In the genomic region with DNA sequence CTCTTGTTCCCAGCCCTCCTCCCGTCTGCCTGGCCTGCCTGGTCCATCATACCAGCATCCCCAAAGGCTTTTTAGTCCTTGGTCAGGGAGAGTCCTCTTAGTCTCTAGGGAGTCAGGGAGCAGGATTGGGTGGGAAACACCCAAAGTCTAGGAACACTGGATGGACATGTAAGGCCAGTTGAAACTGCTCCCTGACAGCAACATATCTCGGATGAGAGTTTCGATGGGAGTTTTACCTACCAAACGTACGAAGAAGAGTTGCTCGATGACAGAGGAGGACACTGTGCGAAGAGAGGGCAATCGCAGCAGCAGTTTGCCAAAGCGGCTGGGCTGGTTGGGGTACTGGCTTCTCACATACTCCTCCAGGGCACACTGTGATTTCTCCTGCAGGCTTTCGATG, we compare ENCODE assay signal across 16 mouse cellular contexts. TPM values are rescaled to one million over a fixed set of nuclear protein-coding genes. Genes with fewer than 3 reads are reported as not detected.
DNase-seq lines count a peak whose midpoint lies in the region; ATAC-seq lines count a peak whose summit lies in the region.
"Had no signal": no experiment of that assay in that cellular context is flagged by ENCODE, and none has a peak within 500 bp of the region (broad histone marks: within the 10 kb centered on the region; RNA-seq: fewer than 3 reads in every experiment).

No protein-coding gene starts in this region.

- no peak overlapping the region for H3K4me3 ChIP-seq in intestine, embryonic 14.5 days (ENCODE audit: low read depth, low read length)
- H3K4me3 ChIP-seq in intestine, embryonic 15.5 days (replicated peaks) = no peak overlapping the region
- H3K4me3 ChIP-seq in forebrain, embryonic 14.5 days (ENCODE audit: low read depth, low read length) = peak overlapping the region; percentile 95
- H3K4me3 ChIP-seq in limb, embryonic 10.5 days = no peak overlapping the region
- no peak overlapping the region for H3K4me3 ChIP-seq in neural tube, embryonic 12.5 days
- H3K4me3 ChIP-seq: liver, embryonic 15.5 days had no signal

- no peaks in the 10 kb centered on the region for H3K4me1 ChIP-seq in intestine, embryonic 14.5 days (replicated peaks; ENCODE audit: control insufficient read depth, insufficient read depth, low read length)
- H3K4me1 ChIP-seq in intestine, embryonic 15.5 days (replicated peaks) = no peaks in the 10 kb centered on the region
- peaks cover 10% of the 10 kb centered on the region; the same call in 1 of the 2 replicates for H3K4me1 ChIP-seq in forebrain, embryonic 14.5 days (ENCODE audit: control insufficient read depth, insufficient read depth, low read length)
- peaks cover 28% of the 10 kb centered on the region for H3K4me1 ChIP-seq in limb, embryonic 10.5 days
- H3K4me1 ChIP-seq in neural tube, embryonic 12.5 days = peaks cover 48% of the 10 kb centered on the region
- H3K4me1 ChIP-seq: liver, embryonic 15.5 days had no signal

- H3K9ac ChIP-seq in intestine, embryonic 14.5 days (ENCODE audit: low read length) = no peak overlapping the region
- H3K9ac ChIP-seq in intestine, embryonic 15.5 days = no peak overlapping the region
- peak overlapping the region; percentile 100 for H3K9ac ChIP-seq in forebrain, embryonic 14.5 days (ENCODE audit: low read length)
- 0 out of 2 replicates have a peak overlapping the region, but pooled peaks have one; percentile 5 for H3K9ac ChIP-seq in neural tube, embryonic 12.5 days
- H3K9ac ChIP-seq: liver, embryonic 15.5 days had no signal

- WGBS in intestine, embryonic 14.5 days = 51% methylated on average over 10 of the region's 10 CpGs
- WGBS in intestine, embryonic 15.5 days = 47% methylated on average over 10 of the region's 10 CpGs
- WGBS in forebrain, embryonic 14.5 days = 23% methylated on average over 10 of the region's 10 CpGs
- WGBS in limb, embryonic 10.5 days = 23% methylated on average over 10 of the region's 10 CpGs
- WGBS in neural tube, embryonic 12.5 days = 19% methylated on average over 10 of the region's 10 CpGs

- no peak overlapping the region for H3K27ac ChIP-seq in intestine, embryonic 14.5 days (ENCODE audit: low read depth)
- no peak overlapping the region for H3K27ac ChIP-seq in intestine, embryonic 15.5 days
- H3K27ac ChIP-seq in forebrain, embryonic 14.5 days (ENCODE audit: low read depth, low read length) = peak overlapping the region; percentile 75
- H3K27ac ChIP-seq in limb, embryonic 10.5 days = no peak overlapping the region
- no peak overlapping the region for H3K27ac ChIP-seq in neural tube, embryonic 12.5 days
- H3K27ac ChIP-seq: liver, embryonic 15.5 days had no signal

- H3K9me3 ChIP-seq in intestine, embryonic 14.5 days (ENCODE audit: control insufficient read depth, low read length) = no peaks in the 10 kb centered on the region
- no peaks in the 10 kb centered on the region for H3K9me3 ChIP-seq in intestine, embryonic 15.5 days
- H3K9me3 ChIP-seq in forebrain, embryonic 14.5 days (replicated peaks; ENCODE audit: control insufficient read depth, low read length) = no peaks in the 10 kb centered on the region
- H3K9me3 ChIP-seq in limb, embryonic 10.5 days (replicated peaks) = no peaks in the 10 kb centered on the region
- H3K9me3 ChIP-seq in neural tube, embryonic 12.5 days = no peaks in the 10 kb centered on the region
- H3K9me3 ChIP-seq: G1E; liver, embryonic 15.5 days had no signal

- ATAC-seq in intestine, embryonic 14.5 days (replicated peaks; ENCODE audit: low FRiP score, low TSS enrichment, low read depth) = no peak
- no peak for ATAC-seq in intestine, embryonic 15.5 days
- ATAC-seq in forebrain, embryonic 14.5 days = no peak
- no peak for ATAC-seq in neural tube, embryonic 12.5 days (ENCODE audit: low FRiP score, low read depth)
- no peak for ATAC-seq in cerebellum, adult (ENCODE audit: insufficient number of reproducible peaks, low FRiP score, low TSS enrichment)

- no peaks in the 10 kb centered on the region; the same call in 1 of the 2 replicates for H3K36me3 ChIP-seq in intestine, embryonic 14.5 days (ENCODE audit: control insufficient read depth, insufficient read depth, low read length)
- no peaks in the 10 kb centered on the region for H3K36me3 ChIP-seq in intestine, embryonic 15.5 days
- peaks cover 46% of the 10 kb centered on the region for H3K36me3 ChIP-seq in forebrain, embryonic 14.5 days (ENCODE audit: control insufficient read depth, insufficient read depth, low read length)
- peaks cover 20% of the 10 kb centered on the region for H3K36me3 ChIP-seq in limb, embryonic 10.5 days
- H3K36me3 ChIP-seq in neural tube, embryonic 12.5 days = peaks cover 18% of the 10 kb centered on the region; the same call in 1 of the 2 replicates
- H3K36me3 ChIP-seq: G1E; liver, embryonic 15.5 days had no signal

- no peak overlapping the region for H3K4me2 ChIP-seq in intestine, embryonic 14.5 days (ENCODE audit: low read length)
- H3K4me2 ChIP-seq in intestine, embryonic 15.5 days (replicated peaks) = no peak overlapping the region
- H3K4me2 ChIP-seq in forebrain, embryonic 14.5 days (ENCODE audit: low read length) = peak overlapping the region; percentile 71
- peak overlapping the region; percentile 96 for H3K4me2 ChIP-seq in neural tube, embryonic 12.5 days (replicated peaks)
- H3K4me2 ChIP-seq: liver, embryonic 15.5 days had no signal

- peak; percentile 49 for DNase-seq in intestine, embryonic 14.5 days (ENCODE audit: low spot score)
- no peak for DNase-seq in forebrain, embryonic 14.5 days (ENCODE audit: low spot score)
- DNase-seq in limb, embryonic 10.5 days (ENCODE audit: low spot score) = peak; percentile 30
- DNase-seq in heart, adult 18-20 months = no peak
- DNase-seq in frontal cortex, adult 2 months (ENCODE audit: extremely low spot score in 1 of 2, low spot score in 1 of 2) = no peak
- DNase-seq: B cell, adult 2 months; heart, postnatal 4 days; lung, postnatal 36 days; thymus, postnatal 25 days had no signal

- H3K27me3 ChIP-seq in intestine, embryonic 14.5 days (replicated peaks; ENCODE audit: control insufficient read depth, insufficient read depth, low read length) = peaks cover 86% of the 10 kb centered on the region
- peaks cover 65% of the 10 kb centered on the region for H3K27me3 ChIP-seq in intestine, embryonic 15.5 days (replicated peaks)
- H3K27me3 ChIP-seq in forebrain, embryonic 14.5 days (replicated peaks; ENCODE audit: control insufficient read depth, insufficient read depth, low read length) = peaks cover 18% of the 10 kb centered on the region
- peaks cover 100% of the 10 kb centered on the region for H3K27me3 ChIP-seq in limb, embryonic 10.5 days (ENCODE audit: low read depth, poor library complexity, severe bottlenecking)
- H3K27me3 ChIP-seq in neural tube, embryonic 12.5 days (replicated peaks) = 0 out of 2 replicates have a peak, but pooled peaks cover 8% of the 10 kb centered on the region

RNA-seq across cellular contexts. Expression of gene Nr2f1, which starts 10.0 kb away (rescaled TPM):
- polyA plus RNA-seq in intestine, embryonic 14.5 days (2014; fragmentation: Nextera tagmentation; extraction: Ambion mirVana) = 3.3 and 5.2 TPM in 2 replicates
- polyA plus RNA-seq in intestine, embryonic 15.5 days (2015; fragmentation: Nextera tagmentation; extraction: Ambion mirVana) = 1.9 and 2.6 TPM in 2 replicates
- 75.7 and 82.0 TPM in 2 replicates for polyA plus RNA-seq in forebrain, embryonic 14.5 days (2014; fragmentation: Nextera tagmentation; extraction: Ambion mirVana)
- polyA plus RNA-seq in limb, embryonic 10.5 days (2016; fragmentation: Nextera tagmentation; extraction: Ambion mirVana) = 18.2 and 19.6 TPM in 2 replicates
- polyA plus RNA-seq in neural tube, embryonic 12.5 days (2016; fragmentation: Nextera tagmentation; extraction: Ambion mirVana) = 48.4 and 56.4 TPM in 2 replicates
- 1 to 10 TPM; 2.1 to 2.6 TPM for total RNA-seq in heart, adult 18-20 months (2021)
- 115 and 123 TPM in 2 replicates for polyA plus RNA-seq in frontal cortex, adult 2 months (2012; rRNA removed)
- total RNA-seq: granulocyte monocyte progenitor cell, adult 5-6 weeks; neutrophil, adult 5-6 weeks had no signal

Comparison
In these comparisons a context has a peak if more than half of its experiments do, and no peak if none do; other contexts are left out.
1. DNase-seq: peak in intestine, embryonic 14.5 days (single experiment) and limb, embryonic 10.5 days (single experiment); none in forebrain, embryonic 14.5 days (single experiment), heart, adult 18-20 months (0 of 2) and frontal cortex, adult 2 months (0 of 2).
2. H3K4me2 ChIP-seq: peak in forebrain, embryonic 14.5 days (single experiment) and neural tube, embryonic 12.5 days (single experiment); none in intestine, embryonic 14.5 days (single experiment) and intestine, embryonic 15.5 days (single experiment).
3. H3K9ac ChIP-seq: peak in forebrain, embryonic 14.5 days (single experiment) and neural tube, embryonic 12.5 days (single experiment); none in intestine, embryonic 14.5 days (single experiment) and intestine, embryonic 15.5 days (single experiment).